Mouse (Mus musculus): ENCODE results near the gene B4galt5.

DNA sequence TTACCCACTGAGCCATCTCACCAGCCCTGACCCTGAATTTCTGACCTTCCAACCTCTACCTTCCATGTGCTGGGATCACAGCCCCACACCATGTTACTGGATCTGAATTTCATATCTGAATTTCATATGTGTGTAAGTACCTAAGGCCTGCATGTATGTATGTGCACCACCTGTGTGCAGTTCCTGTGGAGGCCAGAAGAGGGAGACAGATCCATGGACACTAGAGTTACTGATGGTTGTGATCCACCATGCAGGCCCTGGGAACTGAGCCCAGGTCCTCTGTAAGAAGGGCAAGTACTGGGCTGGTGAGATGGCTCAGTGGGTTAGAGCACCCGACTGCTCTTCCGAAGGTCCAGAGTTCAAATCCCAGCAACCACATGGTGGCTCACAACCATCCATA lies 16.1 kb upstream of the B4galt5 start:
- TF ChIP-seq POU5F1 (IDR thresholded peaks at IDR 0.05; ENCODE audit: borderline replicate concordance, low read length) (no peak), CTCF (conservative IDR thresholded peaks at IDR 0.05; ENCODE audit: low read length) (peak; percentile 79)

Measured in E14TG2a.4 (cell line).